Mouse (Mus musculus): ENCODE measurements around the gene Glipr2. TPM values are rescaled to one million over a fixed set of nuclear protein-coding genes. Genes with fewer than 3 reads are reported as not detected.

Gene Glipr2
- 205 TPM for polyA plus RNA-seq (2017; shearing (Covaris generic))

GRCm38 (mm10) chr4:43957292-43957845, at the start of gene Glipr2:
Gene Glipr2, plus strand, starts transcription at chr4:43957401.

GRCm38 (mm10) chr4:43983181-43983580, 26.0 kb downstream of the Glipr2 start, which contains the start of gene Ccin:
Gene Ccin, plus strand, starts transcription at chr4:43983483.

DNA sequence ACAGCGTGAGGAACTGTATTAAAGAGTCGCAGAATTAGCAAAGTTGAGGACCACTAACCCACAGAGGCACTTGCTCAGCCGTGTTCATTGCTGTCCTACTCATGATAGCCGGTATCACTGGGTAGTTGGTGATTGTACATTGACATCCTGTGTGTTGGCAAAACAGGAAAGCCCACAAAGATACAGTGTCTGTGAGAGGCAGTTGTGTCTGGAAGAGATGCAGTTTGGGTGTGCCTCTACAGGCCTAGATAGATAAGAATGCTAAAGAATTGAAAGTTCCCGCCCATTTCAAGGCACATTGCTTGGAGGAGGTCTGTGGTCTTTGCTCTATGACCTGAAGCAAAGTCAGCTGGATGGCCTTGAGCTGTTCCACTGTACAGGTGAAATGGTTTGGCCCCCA, 46.9 kb downstream of the Glipr2 start, which contains the start of gene Clta:
Clta (plus strand) TSS at position 327 of the 400 bp plus-strand sequence.

Other genes starting within 250 kb of the Glipr2 start
- not detected for gene Olfr71, start 247.1 kb upstream of the Glipr2 start, polyA plus RNA-seq (2017; shearing (Covaris generic))
- gene Hrct1, start 230.2 kb upstream of the Glipr2 start, polyA plus RNA-seq (2017; shearing (Covaris generic)), result not detected
- not detected for gene Spaar, start 227.4 kb upstream of the Glipr2 start, polyA plus RNA-seq (2017; shearing (Covaris generic))
- not detected for gene Olfr159, start 186.4 kb upstream of the Glipr2 start, polyA plus RNA-seq (2017; shearing (Covaris generic))
- gene Olfr156, start 133.5 kb upstream of the Glipr2 start, polyA plus RNA-seq (2017; shearing (Covaris generic)), result 0.22 TPM
- gene Olfr157, start 117.2 kb upstream of the Glipr2 start, polyA plus RNA-seq (2017; shearing (Covaris generic)), result 0.22 TPM
- gene Olfr155, start 105.8 kb upstream of the Glipr2 start, polyA plus RNA-seq (2017; shearing (Covaris generic)), result not detected
- 3.1 TPM for gene Reck, start 81.9 kb upstream of the Glipr2 start, polyA plus RNA-seq (2017; shearing (Covaris generic))
- gene Ccin, start 26.1 kb downstream of the Glipr2 start, polyA plus RNA-seq (2017; shearing (Covaris generic)), result not detected
- gene Clta, start 47.1 kb downstream of the Glipr2 start, polyA plus RNA-seq (2017; shearing (Covaris generic)), result 70.4 TPM
- gene Gne, start 126.8 kb downstream of the Glipr2 start, polyA plus RNA-seq (2017; shearing (Covaris generic)), result 31.0 TPM

All from CD4-positive, CD25-positive, alpha-beta regulatory T cell, adult 9 weeks (primary cell).